Mouse (Mus musculus): ENCODE results near the gene Gm21974. TPM values are rescaled to one million over a fixed set of nuclear protein-coding genes. Genes with fewer than 3 reads are reported as not detected.
A peak's percentile ranks its signal among the peaks of the same experiment; 100 is the strongest.
"Not testable (repeated sequence)": the region's sequence is repeated elsewhere in the genome, so short reads cannot be mapped to it uniquely, and the experiment has no call there.

Gm21974 gene
- total RNA-seq, 2 experiments from 2014 or later = not detected

DNA sequence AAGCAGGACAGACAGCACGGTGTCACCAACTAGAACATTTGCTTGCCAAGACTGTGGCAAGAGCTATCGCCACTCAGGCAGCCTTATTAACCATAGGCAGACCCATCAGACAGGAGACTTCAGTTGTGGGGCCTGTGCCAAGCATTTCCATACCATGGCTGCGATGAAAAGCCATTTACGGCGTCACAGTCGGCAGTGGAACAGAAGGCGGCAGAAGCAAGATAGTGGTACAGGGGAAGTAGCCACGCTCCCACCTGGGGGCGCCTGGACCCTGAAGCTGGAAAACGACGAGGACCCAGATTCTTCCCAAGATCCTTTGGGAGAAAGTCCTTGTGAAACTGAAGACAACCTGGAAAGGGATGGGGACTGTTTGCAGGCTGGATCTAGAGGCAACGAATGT, 14.8 kb downstream of the Gm21974 start:
- no peak for DNase-seq
- intact Hi-C loops (cut with DNase I) = no loop called here

DNA sequence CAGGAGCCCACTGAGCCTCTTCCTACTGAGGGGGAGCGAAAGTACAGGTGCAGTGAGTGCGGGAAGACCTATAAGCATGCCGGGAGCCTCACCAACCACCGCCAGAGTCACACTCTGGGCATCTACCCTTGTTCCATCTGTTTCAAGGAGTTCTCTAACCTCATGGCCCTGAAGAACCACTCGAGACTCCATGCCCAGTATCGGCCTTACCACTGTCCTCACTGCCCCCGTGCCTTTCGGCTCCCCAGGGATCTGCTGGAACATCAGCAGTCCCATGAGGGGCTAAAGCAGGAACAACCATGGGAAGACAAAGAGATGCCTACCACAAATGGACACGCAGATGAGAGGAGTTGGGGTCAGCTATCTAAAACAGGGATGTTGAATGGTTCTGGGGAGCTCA, 16.0 kb downstream of the Gm21974 start:
- intact Hi-C loops (cut with DNase I) = loop anchor here (2.0 to 5.0 kb wide), 2 partner anchors 16 to 102 kb away; partner anchors contain the start of genes Gm21974, Setd1a and Vkorc1
- no peak for DNase-seq

DNA sequence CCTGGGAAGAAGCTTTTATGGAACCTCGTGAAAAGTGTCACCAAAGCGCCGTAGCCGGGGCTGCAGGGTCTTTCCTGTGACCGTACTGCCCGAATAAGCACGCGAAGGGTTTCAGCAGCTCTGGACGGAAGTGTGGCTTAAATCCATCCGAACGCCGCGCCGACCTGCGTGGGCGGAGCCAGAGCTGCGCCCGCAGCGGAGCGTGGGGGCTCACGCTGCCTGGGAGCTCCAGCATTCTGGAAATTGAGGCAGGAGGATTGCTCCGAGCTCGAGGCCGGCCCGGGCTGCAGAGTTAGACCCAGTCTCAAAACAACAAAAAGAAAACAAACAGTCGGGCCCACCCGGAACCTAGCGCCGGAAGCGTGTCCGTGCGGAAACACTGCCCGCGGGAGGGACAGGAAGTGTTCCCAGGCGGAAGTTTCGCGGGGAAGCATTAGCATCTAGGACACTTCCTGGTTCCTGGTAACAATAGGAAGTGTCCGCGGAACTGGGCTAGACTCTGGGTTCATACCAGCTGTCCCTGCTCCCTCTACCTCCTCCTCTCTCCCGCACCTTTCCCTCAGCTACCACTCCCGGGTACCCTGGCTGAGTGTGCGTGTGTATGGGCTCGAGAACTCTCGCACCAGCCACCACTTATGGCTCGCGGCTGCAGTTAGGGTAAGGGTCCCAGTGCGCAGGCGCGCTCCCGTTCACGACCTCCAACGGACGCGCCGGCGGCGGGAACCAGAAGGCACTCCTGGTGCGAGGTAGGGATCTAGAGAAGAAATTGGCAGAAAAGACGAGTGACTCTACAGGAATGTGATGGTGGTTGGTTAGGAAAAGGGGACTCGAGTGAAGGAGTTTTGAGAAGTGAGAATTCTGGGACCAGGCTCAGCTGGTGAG, 18.5 kb downstream of the Gm21974 start, which contains the start of gene Zfp668:
Gene Zfp668 (minus strand): TSS at position 362 of the 882 bp plus-strand sequence.
- DNase-seq = peak; percentile 89 to 94
- intact Hi-C loops (cut with DNase I) = loop anchor here (5.0 kb wide), 1 partner anchor 99 kb away; the partner anchor contains the start of gene Setd1a

DNA sequence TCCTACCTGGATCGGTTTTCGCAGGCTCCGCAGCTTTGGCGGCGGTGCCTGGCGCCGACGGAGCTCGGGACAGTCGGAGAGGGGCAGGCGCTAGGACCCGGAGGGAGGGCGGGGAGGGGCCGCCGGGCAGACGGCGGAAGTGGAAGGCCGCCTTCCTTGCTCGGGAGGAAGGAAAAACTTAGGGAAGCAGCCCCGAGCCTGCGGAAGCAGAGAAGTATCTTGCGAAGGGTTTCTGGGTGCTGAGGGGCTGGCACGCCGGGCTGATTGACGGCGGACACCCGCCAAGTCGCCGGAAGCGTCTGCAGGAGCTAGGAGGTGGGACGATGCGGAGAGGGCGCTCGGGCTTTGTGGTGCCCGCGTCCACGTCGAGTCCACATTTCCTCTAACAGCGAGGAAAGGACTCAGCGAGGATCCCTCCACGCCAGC, 19.2 kb downstream of the Gm21974 start, which contains the start of gene Zfp646:
Gene Zfp646 (plus strand): TSS at position 181 of the 426 bp plus-strand sequence.
- intact Hi-C loops (cut with DNase I) = loop anchor here (5.0 kb wide), 1 partner anchor 99 kb away; the partner anchor contains the start of gene Setd1a
- DNase-seq = peak; percentile 74 to 85

DNA sequence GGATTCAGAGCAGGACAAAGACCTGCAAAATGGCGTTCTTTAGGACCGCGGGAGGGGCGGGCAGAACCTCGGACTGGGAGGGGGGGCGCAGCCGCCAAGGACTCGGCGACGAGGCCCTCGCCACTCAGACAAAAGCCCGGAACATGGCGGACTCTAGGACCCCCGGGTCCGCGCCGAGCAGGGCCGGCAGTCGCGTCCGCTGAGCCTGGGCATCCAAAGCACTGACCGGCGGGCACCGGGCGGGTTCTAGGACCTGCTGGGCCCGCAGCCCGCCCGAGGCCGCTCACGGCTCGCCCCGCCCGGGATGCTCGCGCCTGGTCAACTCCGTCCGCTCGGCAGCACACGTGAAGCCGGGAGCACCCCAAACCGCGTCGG, 19.6 kb downstream of the Gm21974 start:
- intact Hi-C loops (cut with DNase I) = loop anchor here (1.0 to 5.0 kb wide), 3 partner anchors 34 to 98 kb away; partner anchors contain the start of genes Hsd3b7 and Setd1a
- peak; percentile 91 to 92 for DNase-seq

DNA sequence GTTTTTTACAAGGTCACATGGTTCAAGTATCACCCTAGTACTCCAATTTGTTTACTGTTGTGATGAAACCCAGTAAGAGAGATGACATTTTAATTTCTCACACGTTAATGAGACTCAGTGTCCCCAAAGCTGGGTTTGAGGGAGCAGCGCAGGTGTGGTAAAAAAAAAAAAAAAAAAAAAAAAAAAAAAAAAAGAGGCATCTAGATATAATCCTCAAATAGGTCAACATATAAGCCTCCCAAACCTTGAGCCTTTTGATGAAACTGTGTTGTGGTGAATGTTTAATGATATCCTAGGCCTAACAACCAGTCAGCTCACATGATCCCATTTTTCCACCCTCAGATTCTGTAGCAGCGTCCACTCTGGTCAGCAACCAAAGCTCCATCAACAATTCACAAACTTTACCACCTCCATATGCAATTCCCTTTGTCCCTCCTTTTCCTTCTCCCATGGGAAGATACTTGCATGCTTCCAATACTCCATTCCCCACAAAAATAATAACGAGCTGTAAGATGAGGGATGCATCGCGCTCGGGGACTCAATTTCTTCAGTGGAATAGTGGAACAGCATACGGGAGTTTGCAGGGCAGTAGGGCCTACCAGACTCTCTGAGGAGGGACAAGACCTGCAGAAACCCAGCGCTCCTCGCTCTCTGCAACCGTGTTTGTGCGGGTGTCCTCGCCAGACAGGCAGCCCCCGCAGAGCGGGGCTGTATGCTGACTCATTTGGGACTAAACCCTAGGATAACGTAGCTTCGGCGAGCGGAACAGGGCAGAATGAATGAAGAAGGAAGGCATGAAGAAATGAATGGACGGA, 20.2 kb downstream of the Gm21974 start:
- no peak for DNase-seq
- intact Hi-C loops (cut with DNase I) = loop anchor here (1.0 to 5.0 kb wide), 3 partner anchors 34 to 98 kb away; partner anchors contain the start of genes Hsd3b7 and Setd1a

DNA sequence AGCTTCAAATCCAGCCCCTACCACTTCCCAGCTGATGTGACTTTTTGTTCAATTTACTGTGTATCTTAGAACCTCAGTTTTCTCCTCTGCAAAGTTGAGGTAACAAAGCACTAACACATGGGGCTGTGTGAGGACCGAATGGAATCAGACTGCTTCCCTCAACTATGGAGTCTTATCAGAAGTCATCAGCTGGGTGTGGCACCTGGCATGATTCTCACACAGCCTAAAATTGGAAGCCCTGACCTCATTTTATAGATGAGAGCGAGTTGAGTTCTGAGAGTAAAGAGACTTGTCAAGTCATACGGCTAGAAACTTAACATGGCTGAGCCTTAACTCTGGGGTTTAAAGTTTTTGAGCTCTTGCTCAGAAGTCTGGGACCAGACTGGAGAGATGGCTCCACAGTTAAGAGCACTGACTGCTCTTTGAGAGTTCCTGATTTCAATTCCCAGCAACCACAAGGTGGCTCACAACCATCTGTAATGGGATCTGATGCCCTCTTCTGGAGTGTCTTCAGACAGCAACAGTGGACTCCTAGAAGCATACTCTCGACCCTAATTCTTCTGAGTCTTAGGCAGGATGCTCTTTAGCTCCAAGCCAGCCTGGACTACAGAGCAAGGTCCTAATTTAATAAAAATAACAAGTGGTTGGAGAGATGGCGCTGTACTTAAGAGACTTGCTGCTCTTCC, 25.0 kb downstream of the Gm21974 start:
- DNase-seq = no peak
- intact Hi-C loops (cut with DNase I) = no loop called here

DNA sequence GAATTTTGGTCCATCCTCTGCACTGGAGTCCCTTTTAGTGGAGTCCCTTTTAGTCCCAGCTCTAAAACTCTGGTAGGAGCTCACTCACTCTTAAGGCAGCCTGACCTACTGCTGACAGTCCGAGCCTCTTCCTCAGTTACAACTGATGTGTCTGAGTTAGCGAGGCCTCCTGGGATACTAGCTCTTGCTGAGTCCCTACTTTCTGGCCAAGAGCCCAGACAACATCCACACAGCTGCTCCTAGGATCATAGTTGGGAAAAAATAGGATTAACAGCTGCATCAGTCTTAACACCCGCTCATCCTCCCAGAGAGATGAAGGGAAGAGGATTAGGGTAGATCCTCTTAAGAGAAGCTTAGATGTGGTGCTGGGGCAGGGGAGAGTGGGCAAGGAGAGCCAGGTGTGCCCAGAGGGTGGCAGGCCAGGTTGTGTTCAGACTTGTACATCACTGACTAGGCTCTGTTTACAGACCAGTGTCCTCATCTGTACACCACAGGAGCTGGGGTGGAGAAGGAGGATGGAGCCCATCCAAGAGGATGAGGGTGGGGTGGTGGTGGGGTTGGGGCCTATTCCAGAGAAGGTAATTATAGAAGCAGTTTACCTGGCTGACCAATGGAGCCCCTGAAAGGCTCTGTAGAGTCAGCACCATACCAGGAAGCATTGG, 26.0 kb downstream of the Gm21974 start:
- no peak for DNase-seq
- intact Hi-C loops (cut with DNase I) = no loop called here

DNA sequence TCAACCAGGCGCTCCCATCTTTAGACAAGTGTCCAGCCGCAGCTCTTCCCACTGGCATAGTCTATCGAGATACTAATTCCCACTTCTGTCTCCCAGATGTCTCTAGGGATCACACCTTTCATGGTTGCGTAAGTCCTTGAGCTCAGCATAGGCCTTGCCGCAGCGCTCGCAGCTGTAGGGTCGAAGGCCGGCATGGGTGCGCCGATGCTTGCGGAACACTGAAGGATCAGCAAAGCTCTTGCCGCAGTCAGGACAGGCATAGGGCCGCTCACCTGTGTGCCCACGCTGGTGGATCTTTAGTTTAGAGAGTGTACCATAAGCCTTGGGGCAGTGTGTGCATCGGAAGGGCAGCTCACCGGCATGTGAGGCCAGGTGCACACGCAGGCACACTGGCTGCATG, 27.6 kb downstream of the Gm21974 start:
- intact Hi-C loops (cut with DNase I) = no loop called here
- no peak for DNase-seq

DNA sequence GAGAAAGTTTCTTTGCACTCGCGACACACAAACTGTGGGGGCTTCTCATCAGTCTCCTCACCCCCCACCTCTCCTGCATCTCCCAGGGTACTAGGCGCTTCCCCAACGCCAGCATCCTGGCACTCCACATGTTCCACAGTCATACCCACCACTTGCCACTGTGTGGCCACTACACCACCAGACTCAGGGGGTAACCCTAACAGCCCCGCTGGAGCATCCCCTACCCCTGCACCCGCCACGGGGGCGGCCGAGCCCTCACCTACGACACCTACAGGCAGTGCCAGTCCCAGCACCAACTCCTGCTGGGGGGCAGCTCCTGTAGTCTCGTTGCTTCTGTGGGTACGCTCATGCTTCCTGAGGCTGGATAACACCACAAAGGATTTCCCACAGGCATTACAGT, 28.8 kb downstream of the Gm21974 start:
- intact Hi-C loops (cut with DNase I) = no loop called here
- DNase-seq = no peak

DNA sequence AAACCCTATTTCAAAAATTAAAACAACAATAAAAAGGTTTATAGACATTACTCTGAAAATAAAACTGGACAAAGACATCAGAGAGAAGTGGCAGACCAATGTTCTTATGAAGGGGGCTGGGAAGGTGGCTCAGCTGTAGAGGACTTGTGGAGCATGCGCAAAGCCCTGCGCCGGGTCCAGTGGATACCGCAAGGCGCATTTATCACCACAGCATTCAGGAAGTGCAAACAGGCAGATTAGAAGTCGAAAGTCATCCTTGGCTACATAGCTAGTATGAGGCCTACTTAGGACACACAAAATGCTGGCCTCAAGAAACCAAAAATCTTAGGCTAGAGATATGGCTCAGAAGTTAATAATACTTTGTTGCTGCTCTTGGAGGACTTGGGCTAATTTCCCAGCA, 37.0 kb downstream of the Gm21974 start:
- intact Hi-C loops (cut with DNase I) = no loop called here
- no peak for DNase-seq

DNA sequence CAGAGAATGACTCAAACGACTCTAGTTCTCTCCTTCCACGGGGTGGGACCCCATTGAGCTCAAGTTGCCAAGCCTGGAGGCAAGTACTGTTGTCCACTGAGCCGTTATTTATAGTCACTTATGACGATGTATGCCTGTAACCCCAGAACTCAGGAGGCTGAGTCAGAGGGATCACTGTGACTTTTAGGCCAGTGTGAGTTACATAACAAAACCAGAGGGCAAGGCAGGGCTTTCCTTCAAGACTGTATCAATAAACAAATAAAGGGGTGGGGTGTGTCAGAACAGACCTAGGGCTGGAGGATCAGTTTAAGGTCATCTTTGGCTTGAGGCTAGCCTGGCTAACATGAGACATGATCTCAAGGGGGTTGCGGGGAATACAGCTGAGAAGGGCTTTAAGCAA, 44.3 kb downstream of the Gm21974 start:
- intact Hi-C loops (cut with DNase I) = no loop called here
- DNase-seq = peak in 1 of 2 experiments; percentile 19

DNA sequence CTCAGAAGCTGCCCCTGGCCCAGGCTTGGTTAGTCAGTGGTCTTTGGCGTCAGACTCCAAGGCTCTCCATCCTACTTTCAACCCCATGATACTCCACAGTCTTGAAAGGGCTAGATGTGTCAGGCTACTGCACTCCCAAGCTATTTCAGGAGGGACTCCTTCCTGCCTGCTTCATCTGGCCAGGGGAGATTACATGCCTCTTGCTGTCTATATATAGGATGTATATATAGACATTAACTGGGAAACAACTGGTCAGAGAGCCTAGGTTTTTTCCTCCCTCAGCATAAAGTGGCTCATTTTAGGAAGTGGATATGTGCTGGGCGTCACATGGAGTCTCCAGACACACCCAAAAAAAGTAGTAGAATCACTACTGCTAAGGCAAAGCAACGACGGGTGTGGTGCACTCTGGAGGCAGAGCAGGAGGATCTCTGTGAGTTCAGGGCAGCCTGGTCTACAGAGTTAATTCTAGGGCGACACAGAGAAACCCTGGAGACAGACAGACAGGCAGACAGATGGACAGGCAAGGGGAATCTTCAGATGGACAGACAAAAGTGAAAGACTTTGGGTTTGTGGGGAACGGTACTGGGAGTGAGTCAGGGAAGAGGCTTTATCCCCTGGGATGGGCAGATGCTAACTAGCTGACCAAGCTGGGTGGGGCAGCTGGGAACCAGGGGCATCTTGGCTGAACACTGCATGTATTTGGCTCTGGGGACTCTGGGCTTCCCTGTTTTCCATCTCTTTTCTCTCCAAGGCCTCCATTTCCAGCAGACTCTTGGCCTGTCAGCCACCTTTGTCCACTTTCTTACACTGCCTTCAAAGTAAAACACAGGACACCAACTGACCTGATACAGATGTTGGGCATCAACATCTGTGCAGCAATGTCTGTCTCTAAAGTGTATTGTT, 45.0 kb downstream of the Gm21974 start:
- DNase-seq = peak in 1 of 2 experiments; percentile 15
- intact Hi-C loops (cut with DNase I) = no loop called here

DNA sequence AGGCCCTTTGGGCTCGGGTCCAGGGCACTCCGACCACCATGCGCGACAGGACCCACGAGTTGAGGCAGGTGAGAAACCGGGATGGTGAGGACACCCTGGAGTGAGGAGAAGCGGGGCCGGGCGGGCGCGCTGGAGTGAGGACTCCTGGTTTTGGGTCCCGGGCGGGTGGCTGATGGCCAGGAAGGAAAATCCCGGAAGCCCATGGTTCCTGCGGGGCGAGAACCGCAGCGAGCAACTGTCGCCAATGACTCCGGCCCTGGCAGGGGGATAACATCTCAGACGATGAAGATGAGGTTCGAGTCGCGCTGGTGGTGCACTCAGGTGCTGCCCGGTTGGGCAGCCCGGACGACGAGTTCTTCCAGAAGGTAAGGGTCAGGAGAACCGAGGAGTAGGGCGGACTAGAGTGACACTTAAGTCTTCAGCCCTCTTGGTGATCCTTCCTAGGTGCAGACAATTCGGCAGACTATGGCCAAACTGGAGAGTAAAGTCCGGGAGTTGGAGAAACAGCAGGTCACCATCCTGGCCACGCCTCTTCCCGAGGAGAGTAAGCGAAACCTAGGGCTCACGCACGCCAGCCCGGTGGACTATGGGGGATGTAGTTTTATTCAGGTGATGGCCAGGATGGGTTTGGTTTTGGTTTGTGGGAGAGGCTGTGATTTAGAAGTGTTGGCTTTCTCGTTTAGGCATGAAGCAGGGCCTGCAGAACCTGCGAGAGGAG, 53.1 kb downstream of the Gm21974 start:
- intact Hi-C loops (cut with DNase I) = loop anchor here (2.0 kb wide), 1 partner anchor 91 kb away; no protein-coding TSS in a partner anchor
- DNase-seq = peak; percentile 74 to 79

DNA sequence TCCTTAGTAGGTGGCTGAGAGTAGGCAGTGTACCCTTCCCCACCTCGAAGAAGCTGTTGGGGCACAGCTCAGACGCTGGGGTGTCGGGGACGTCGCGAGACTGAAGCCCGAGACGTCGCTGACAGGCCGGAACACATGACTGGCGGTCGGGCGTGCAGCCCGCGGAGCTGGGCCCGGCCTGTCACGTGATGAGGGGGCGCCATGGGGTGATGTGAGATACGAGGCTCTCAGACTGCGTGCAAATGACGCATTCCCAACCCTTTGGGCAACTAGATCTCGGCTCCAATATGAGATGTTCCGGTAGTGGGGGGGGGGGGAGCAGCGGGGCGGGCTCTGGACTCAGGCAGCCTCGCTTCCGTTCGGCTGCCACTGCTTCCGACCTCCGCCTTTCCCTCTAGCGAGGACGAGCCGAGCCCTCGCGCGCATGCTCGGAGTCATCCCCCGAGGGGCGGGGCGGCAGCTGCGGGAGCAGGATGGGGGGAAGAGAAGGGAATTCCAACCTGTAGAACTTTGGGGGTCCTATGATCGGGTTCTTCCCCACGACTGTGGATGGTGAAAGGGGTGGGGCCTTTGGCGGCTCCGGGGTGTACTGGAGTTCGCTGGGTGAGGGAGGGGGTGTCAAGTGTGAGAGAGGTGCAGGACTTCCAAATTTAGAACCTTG, 53.8 kb downstream of the Gm21974 start:
- intact Hi-C loops (cut with DNase I) = loop anchor here (1.0 to 2.0 kb wide), 3 partner anchors 27 to 41 kb away; partner anchors contain the start of gene Hsd3b7
- peak; percentile 91 to 94 for DNase-seq

DNA sequence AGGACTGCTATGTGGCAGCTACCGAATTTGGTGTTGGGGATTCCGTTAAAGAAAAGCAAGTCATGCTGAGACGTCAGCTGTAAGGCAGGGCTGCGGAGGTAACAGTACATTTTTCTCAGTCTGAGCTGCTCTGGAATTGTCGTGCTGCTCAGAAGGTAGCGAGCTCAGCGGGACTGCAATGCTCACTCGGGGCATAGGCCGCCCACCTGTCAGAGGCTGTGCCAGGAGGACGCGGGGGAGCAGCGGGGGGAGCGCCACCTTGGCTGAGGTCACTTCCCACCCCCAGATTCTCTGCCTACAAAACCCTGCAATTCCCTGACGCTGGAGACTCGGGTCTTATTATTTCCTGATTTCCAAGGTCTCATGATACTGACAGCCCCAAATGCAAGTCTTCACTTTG, 54.4 kb downstream of the Gm21974 start:
- intact Hi-C loops (cut with DNase I) = loop anchor here (1.0 to 2.0 kb wide), 3 partner anchors 26 to 41 kb away; partner anchors contain the start of gene Hsd3b7
- no peak for DNase-seq

DNA sequence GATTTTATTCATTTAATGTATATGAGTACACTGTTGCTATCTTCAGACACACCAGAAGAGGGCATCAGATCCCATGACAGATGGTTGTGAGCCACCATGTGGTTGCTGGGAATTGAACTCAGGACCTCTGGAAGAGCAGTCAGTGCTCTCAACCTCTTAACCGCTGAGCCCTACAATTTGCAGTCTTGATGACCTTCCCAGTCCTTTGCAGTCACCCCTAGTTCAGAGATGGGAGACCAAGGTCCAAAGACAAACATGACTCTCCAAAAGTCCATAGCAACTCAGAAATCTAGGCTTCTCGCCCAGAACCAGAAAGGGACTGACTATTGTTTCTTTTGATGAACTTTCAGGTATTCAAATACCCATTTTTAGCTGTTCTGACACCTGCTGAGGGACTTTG, 55.2 kb downstream of the Gm21974 start:
- intact Hi-C loops (cut with DNase I) = loop anchor here (2.0 kb wide), 1 partner anchor 25 kb away; no protein-coding TSS in a partner anchor
- DNase-seq = not testable (repeated sequence)
